Mouse (Mus musculus) midbrain, embryonic 15.5 days (tissue): ENCODE results near the gene Vmn2r84. TPM values are rescaled to one million over a fixed set of nuclear protein-coding genes. Genes with fewer than 3 reads are reported as not detected.
"Not testable (repeated sequence)": the region's sequence is repeated elsewhere in the genome, so short reads cannot be mapped to it uniquely, and the experiment has no call there.

Experiments used
- ATAC-seq: fragments of 200-750 bp; cut with Nextera tagmentation; replicated peaks from 2 replicates; pipeline ENCODE4 v1.8.0; 2017; ENCODE audit warnings: moderate TSS enrichment
- H3K27ac ChIP-seq: fragments of 300-500 bp; sonication (generic); 2 replicates; pipeline ENCODE4 v1.5.1; 2015; ENCODE audit warnings: mild to moderate bottlenecking, inconsistent platforms
- H3K27me3 ChIP-seq: fragments of 300-500 bp; sonication (generic); replicated peaks from 2 replicates; pipeline ENCODE4 v1.6.1; 2015; ENCODE audit warnings: inconsistent platforms
- H3K36me3 ChIP-seq: fragments of 300-500 bp; sonication (generic); replicated peaks from 2 replicates; pipeline ENCODE4 v1.6.1; 2015; ENCODE audit warnings: inconsistent platforms
- H3K4me1 ChIP-seq: fragments of 300-500 bp; sonication (generic); 2 replicates; pipeline ENCODE4 v1.6.1; 2015; ENCODE audit warnings: inconsistent platforms
- H3K4me2 ChIP-seq: fragments of 300-500 bp; sonication (generic); 2 replicates; pipeline ENCODE4 v1.6.1; 2015; ENCODE audit warnings: inconsistent platforms, mild to moderate bottlenecking, moderate library complexity
- H3K4me3 ChIP-seq: fragments of 300-500 bp; sonication (generic); 2 replicates; pipeline ENCODE4 v1.5.1; 2015; ENCODE audit warnings: mild to moderate bottlenecking, inconsistent platforms
- H3K9ac ChIP-seq: fragments of 300-500 bp; sonication (generic); 2 replicates; pipeline ENCODE4 v1.6.1; 2015; ENCODE audit warnings: mild to moderate bottlenecking, inconsistent platforms
- H3K9me3 ChIP-seq: fragments of 300-500 bp; sonication (generic); 2 replicates; pipeline ENCODE4 v1.6.1; 2016; ENCODE audit warnings: inconsistent platforms
- WGBS: fragments of 180-500 bp; shearing (Covaris S2); methylation state at CpG from one replicate; pipeline ENCODE4 v1.1.7; 2015; ENCODE audit warnings: mixed read lengths; 5-methylcytosine and 5-hydroxymethylcytosine counted together
- polyA plus RNA-seq: library from polyadenylated mRNA; unstranded; fragments of >200 nt; fragmentation: Nextera tagmentation; extraction: Ambion mirVana; gene quantifications from 2 replicates; pipeline ENCODE4 v1.2.1, GENCODE M21; 2015

The Vmn2r84 gene
- polyA plus RNA-seq, result 0.03 and 0.05 TPM in 2 replicates

GRCm38 (mm10) chr10:130394232-130394631 is at the start of gene Vmn2r84:
TSS of gene Vmn2r84 (minus strand) at chr10:130394332.
- Histone ChIP-seq H3K4me3 (no peak within 1 kb of the TSS), H3K4me1 (no peaks in the 10 kb centered on the region), H3K36me3 (no peaks in the 10 kb centered on the region), H3K27me3 (no peaks in the 10 kb centered on the region), H3K9me3 (no peaks in the 10 kb centered on the region), H3K4me2 (no peak within 1 kb of the TSS), H3K27ac (no peak within 1 kb of the TSS), H3K9ac (no peak within 1 kb of the TSS)
- no peak for ATAC-seq

DNA sequence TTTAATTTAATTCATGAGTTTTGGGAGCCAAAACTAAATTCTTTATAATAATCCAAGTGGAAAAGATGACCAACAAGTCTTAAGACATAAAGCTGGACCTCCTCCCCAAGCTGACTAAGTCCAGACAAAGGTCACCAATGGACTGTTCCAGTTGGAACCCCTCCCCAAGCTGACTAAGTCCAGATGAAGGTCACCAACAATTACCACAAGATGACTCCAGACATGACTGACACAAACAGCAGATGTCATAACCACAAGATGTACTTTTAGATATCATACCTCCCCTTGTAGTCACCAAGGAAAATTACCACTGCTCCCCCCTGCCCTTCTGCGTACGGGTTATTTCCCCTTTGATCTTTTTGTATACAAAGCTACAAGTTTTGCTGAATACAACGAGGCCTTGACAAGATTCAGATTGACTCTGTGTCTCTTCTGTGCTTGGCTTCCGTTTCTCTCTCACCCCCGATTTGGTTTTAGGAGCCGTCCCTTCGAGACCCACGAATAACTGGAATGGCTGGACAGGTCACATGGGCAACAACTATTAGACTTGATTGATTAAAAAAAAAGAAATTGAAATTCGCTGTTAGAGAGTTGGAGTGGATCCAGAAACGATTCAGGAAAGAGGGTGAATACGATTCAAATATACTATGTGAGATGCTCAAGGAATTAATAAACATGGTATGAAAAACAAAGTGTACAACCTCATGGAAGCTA is 40.2 kb upstream of the Vmn2r84 start:
- H3K4me3 ChIP-seq, H3K9ac ChIP-seq, H3K4me1 ChIP-seq, H3K36me3 ChIP-seq, H3K4me2 ChIP-seq, H3K27ac ChIP-seq, H3K9me3 ChIP-seq, H3K27me3 ChIP-seq, ATAC-seq: not testable (repeated sequence)
- 88% methylated on average over 11 of the region's 11 CpGs for WGBS

DNA sequence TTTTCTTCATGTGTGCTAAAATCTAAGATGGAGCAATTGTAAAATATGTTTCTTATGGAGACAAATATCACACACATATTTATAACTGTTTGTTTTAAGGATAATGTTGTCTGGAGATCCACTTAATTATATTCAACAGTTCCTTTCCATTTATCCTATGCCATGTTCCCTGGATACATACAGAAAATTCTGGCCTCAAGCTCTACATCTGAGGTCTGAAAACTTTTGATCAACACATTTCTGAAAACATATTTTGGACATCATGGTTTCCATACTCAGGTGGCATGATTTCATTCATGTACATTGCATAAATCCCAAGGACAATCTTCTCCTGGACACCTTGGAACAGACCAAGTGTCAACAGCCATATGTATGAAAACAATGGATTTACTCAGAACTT is 35.5 kb upstream of the Vmn2r84 start, which contains the start of gene Vmn2r85:
TSS of gene Vmn2r85 (minus strand) at position 101 of the 400 bp plus-strand sequence.
- not testable (repeated sequence) for H3K9me3 ChIP-seq, H3K9ac ChIP-seq, ATAC-seq

GRCm38 (mm10) chr10:130422368-130422767 is 28.2 kb upstream of the Vmn2r84 start:
- not testable (repeated sequence) for H3K36me3 ChIP-seq, H3K4me1 ChIP-seq, ATAC-seq, H3K27me3 ChIP-seq, H3K9me3 ChIP-seq, H3K4me3 ChIP-seq, H3K4me2 ChIP-seq, H3K27ac ChIP-seq, H3K9ac ChIP-seq
- WGBS, result 85% methylated on average over 2 of the region's 2 CpGs

More for the DNA sequence above, 35.5 kb upstream of the Vmn2r84 start, which contains the start of gene Vmn2r85:
- not testable (repeated sequence) for H3K4me2 ChIP-seq, H3K4me1 ChIP-seq, H3K27me3 ChIP-seq, H3K27ac ChIP-seq, H3K36me3 ChIP-seq, H3K4me3 ChIP-seq

DNA sequence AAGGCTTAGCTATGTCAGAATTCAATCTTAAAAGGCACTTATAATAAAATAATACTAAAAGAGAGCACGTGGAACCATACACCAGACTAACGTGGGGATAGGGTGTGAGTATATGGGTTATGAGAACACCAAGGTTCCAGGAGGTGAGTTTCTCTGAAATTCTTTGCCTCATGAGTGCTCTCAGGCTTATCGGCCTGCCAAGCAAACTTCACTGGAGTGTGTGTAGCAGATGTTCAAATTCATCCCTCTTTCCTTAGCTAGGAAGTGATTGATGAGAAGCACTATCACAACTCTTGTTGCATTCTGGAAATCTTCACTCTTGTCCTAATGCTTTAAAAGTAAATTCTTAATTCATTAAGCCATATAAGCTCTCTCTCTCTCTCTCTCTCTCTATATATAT is 26.3 kb upstream of the Vmn2r84 start:
- no peak for ATAC-seq
- Histone ChIP-seq H3K4me2 (no peak overlapping the region), H3K9me3 (no peaks in the 10 kb centered on the region), H3K27me3 (no peaks in the 10 kb centered on the region), H3K9ac (no peak overlapping the region), H3K4me1 (no peaks in the 10 kb centered on the region), H3K36me3 (no peaks in the 10 kb centered on the region), H3K4me3 (no peak overlapping the region), H3K27ac (no peak overlapping the region)
- 72% methylated on average over 3 of the region's 3 CpGs for WGBS

GRCm38 (mm10) chr10:130419954-130420353 is 25.8 kb upstream of the Vmn2r84 start:
- not testable (repeated sequence) for H3K36me3 ChIP-seq, H3K4me1 ChIP-seq, H3K4me3 ChIP-seq, H3K9me3 ChIP-seq, H3K27ac ChIP-seq, H3K27me3 ChIP-seq, H3K9ac ChIP-seq, ATAC-seq, H3K4me2 ChIP-seq
- WGBS, result 48% methylated on average over 2 of the region's 2 CpGs

DNA sequence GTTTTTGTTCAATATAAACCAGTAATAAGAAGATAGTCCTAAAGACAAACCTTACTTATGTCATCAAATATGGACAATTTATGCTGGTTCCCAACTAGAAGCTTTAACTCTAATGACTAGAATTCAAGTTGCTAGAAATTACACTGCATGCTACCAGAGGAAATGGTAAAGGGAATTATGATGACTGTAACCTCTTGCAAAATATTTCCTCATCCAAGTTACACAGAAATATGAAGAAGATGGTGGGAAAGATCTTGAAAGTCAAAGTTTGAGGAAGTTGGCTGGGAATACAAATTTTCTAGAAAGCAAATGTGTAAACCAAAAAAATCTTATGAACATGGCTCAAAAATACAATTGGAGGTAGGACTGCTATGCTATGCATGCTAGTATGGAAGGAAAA is 22.2 kb upstream of the Vmn2r84 start:
- H3K4me1 ChIP-seq, ATAC-seq, H3K27ac ChIP-seq, H3K4me3 ChIP-seq, H3K4me2 ChIP-seq, H3K36me3 ChIP-seq, H3K27me3 ChIP-seq, H3K9ac ChIP-seq, H3K9me3 ChIP-seq: not testable (repeated sequence)

DNA sequence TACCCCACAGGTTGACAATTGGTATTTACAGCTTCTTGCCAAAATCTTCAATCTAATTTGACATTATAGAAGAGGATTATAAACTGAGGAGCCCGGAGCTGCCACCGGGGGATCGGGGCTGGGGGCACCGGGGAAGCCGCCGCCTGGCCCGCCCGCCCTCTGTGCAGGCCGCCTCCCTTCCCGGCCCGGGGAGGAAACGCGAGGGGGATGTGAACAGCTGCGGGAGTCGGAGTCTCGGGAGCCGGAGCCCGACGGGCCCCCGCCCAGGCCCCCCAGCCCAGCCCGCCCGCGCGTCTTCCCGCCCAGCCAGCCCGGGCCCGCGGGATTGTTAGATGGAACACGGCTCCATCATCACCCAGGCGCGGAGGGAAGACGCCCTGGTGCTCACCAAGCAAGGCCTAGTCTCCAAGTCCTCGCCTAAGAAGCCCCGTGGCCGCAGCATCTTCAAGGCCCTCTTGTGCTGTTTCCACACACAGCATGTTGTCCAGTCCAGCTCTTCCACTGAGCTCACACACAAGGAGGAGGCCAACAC is 18.1 kb upstream of the Vmn2r84 start:
- H3K4me2 ChIP-seq, ATAC-seq, H3K36me3 ChIP-seq, H3K9ac ChIP-seq, H3K4me1 ChIP-seq, H3K27me3 ChIP-seq, H3K4me3 ChIP-seq, H3K9me3 ChIP-seq, H3K27ac ChIP-seq: not testable (repeated sequence)
- WGBS, result 77% methylated on average over 30 of the region's 35 CpGs

DNA sequence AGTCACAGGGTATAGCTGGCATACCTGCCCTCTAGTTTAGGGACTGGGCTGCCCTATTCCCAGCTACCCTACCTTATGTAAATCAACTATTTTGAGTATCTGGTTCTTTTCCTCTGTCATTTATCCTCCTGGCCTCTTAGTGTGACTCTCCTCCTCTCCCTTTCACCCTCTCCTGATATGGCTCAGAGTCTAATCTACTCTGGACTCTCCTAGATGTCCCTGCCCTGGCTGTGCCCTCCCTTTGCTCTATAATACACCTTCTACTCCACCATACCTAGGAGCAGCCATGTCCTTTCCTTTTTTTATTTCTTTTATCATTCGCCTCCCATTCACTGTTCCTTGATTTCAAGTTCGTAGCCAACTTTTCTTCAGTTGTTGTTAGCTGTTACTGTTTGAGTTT is 19.0 kb downstream of the Vmn2r84 start:
- H3K4me1 ChIP-seq, result no peaks in the 10 kb centered on the region
- H3K9ac ChIP-seq, result no peak overlapping the region
- H3K4me3 ChIP-seq, result no peak overlapping the region
- WGBS, result 92% methylated on average over 2 of the region's 2 CpGs
- no peaks in the 10 kb centered on the region for H3K36me3 ChIP-seq
- no peak for ATAC-seq
- H3K27me3 ChIP-seq, result no peaks in the 10 kb centered on the region
- no peak overlapping the region for H3K4me2 ChIP-seq
- H3K27ac ChIP-seq, result no peak overlapping the region
- no peaks in the 10 kb centered on the region for H3K9me3 ChIP-seq

- H3K27me3 ChIP-seq, result no peaks in the 10 kb centered on the region
- no peak for ATAC-seq
- no peaks in the 10 kb centered on the region for H3K4me1 ChIP-seq
- H3K9me3 ChIP-seq, result no peaks in the 10 kb centered on the region
- H3K36me3 ChIP-seq, result no peaks in the 10 kb centered on the region
- no peak overlapping the region for H3K4me3 ChIP-seq
- no peak overlapping the region for H3K9ac ChIP-seq
- no peak overlapping the region for H3K27ac ChIP-seq
- no peak overlapping the region for H3K4me2 ChIP-seq
- 81% methylated on average over 2 of the region's 2 CpGs for WGBS
Observed at GRCm38 (mm10) chr10:130372491-130373173, 21.5 kb downstream of the Vmn2r84 start.

GRCm38 (mm10) chr10:130371644-130372043 is 22.5 kb downstream of the Vmn2r84 start:
- Histone ChIP-seq H3K9me3 (no peaks in the 10 kb centered on the region), H3K27me3 (no peaks in the 10 kb centered on the region), H3K4me3 (no peak overlapping the region), H3K9ac (no peak overlapping the region), H3K27ac (no peak overlapping the region), H3K36me3 (no peaks in the 10 kb centered on the region), H3K4me1 (no peaks in the 10 kb centered on the region), H3K4me2 (no peak overlapping the region)
- ATAC-seq, result no peak
- WGBS, result 51% methylated on average over 1 of the region's 1 CpGs

- Histone ChIP-seq H3K9ac (no peak overlapping the region), H3K4me1 (no peaks in the 10 kb centered on the region), H3K4me2 (no peak overlapping the region), H3K9me3 (no peaks in the 10 kb centered on the region), H3K27ac (no peak overlapping the region), H3K27me3 (no peaks in the 10 kb centered on the region), H3K4me3 (no peak overlapping the region), H3K36me3 (no peaks in the 10 kb centered on the region)
- no peak for ATAC-seq
- WGBS, result 90% methylated on average over 2 of the region's 2 CpGs
Observed at GRCm38 (mm10) chr10:130370005-130370682, 24.0 kb downstream of the Vmn2r84 start.
